In the genomic region with DNA sequence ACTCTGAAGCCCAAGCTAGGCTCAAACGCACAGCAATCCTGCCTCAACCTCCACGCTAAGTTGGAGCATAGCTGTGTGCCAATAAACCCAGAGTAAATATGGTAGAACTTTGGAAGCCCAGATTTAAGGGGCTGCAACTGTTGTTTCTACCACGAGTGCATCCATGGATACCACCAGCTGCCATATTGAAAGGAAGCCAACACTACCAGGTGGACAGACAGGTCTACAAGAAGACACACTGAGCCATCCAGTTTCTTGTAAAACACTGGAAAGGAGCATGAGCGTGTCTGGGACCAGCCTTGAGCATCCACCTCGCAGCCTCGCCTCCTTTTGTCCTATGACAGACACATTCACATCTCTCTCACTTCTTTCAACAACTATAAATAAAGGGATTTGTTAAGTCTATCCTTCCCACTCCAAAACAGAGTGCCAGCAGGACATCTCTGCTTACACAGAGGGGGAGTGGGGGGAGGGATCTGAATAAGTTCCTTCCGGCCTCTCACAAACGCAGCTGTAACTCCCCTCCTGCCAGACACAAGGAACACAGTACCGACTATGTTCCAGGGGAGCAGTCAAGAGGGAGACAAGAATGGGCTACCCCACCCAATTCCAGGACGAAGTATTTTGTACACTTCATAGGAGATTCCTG, we compare ENCODE assay signal across 15 mouse cellular contexts.
DNase-seq lines count a peak whose midpoint lies in the region; ATAC-seq lines count a peak whose summit lies in the region.
"Had no signal": no experiment of that assay in that cellular context is flagged by ENCODE, and none has a peak within 500 bp of the region (broad histone marks: within the 10 kb centered on the region; RNA-seq: fewer than 3 reads in every experiment).

No protein-coding gene starts in this region.

- peak; percentile 76 for DNase-seq in lung, postnatal 10 days
- no peak for DNase-seq in lung, postnatal 4 days
- peak; percentile 16 for DNase-seq in brain, adult 2 months (ENCODE audit: low read depth, low spot score)
- DNase-seq in right cerebral cortex, postnatal 36 days (ENCODE audit: low spot score in 2 of 2): no peak
- DNase-seq: adrenal gland, postnatal 36 days; cerebellum, adult 18-20 months; embryo, embryonic 11 days; heart, adult 18-20 months; heart, postnatal 4 days; layer of hippocampus, adult 9-11 months had no signal

- no peak overlapping the region for H3K9ac ChIP-seq in hindbrain, embryonic 13.5 days
- no peak overlapping the region for H3K9ac ChIP-seq in hindbrain, embryonic 12.5 days
- no peak overlapping the region for H3K9ac ChIP-seq in forebrain, embryonic 16.5 days (replicated peaks; ENCODE audit: low read depth, low read length)
- H3K9ac ChIP-seq: neural tube, embryonic 12.5 days had no signal

- no peaks in the 10 kb centered on the region for H3K9me3 ChIP-seq in hindbrain, embryonic 13.5 days
- no peaks in the 10 kb centered on the region for H3K9me3 ChIP-seq in hindbrain, embryonic 12.5 days (replicated peaks)
- H3K9me3 ChIP-seq in forebrain, embryonic 16.5 days (ENCODE audit: control insufficient read depth, low read length): no peaks in the 10 kb centered on the region
- H3K9me3 ChIP-seq: neural tube, embryonic 12.5 days had no signal

- H3K4me3 ChIP-seq in hindbrain, embryonic 13.5 days: no peak overlapping the region
- H3K4me3 ChIP-seq in hindbrain, embryonic 12.5 days: no peak overlapping the region
- no peak overlapping the region for H3K4me3 ChIP-seq in forebrain, embryonic 16.5 days (replicated peaks; ENCODE audit: low read length)
- H3K4me3 ChIP-seq: neural tube, embryonic 12.5 days had no signal

- no peaks in the 10 kb centered on the region for H3K36me3 ChIP-seq in hindbrain, embryonic 13.5 days
- no peaks in the 10 kb centered on the region for H3K36me3 ChIP-seq in hindbrain, embryonic 12.5 days
- no peaks in the 10 kb centered on the region for H3K36me3 ChIP-seq in forebrain, embryonic 16.5 days (ENCODE audit: control insufficient read depth, insufficient read depth)
- H3K36me3 ChIP-seq: neural tube, embryonic 12.5 days had no signal

- 0 out of 2 replicates have a peak, but pooled peaks have one; percentile 10 for ATAC-seq in hindbrain, embryonic 13.5 days (ENCODE audit: low FRiP score)
- no peak for ATAC-seq in hindbrain, embryonic 12.5 days (ENCODE audit: low FRiP score)
- peak; percentile 49; the same call in 1 of the 2 replicates for ATAC-seq in forebrain, embryonic 16.5 days

- H3K27ac ChIP-seq in hindbrain, embryonic 13.5 days: no peak overlapping the region
- H3K27ac ChIP-seq in hindbrain, embryonic 12.5 days: no peak overlapping the region
- no peak overlapping the region for H3K27ac ChIP-seq in forebrain, embryonic 16.5 days (ENCODE audit: low read length)
- H3K27ac ChIP-seq: neural tube, embryonic 12.5 days had no signal

- H3K4me2 ChIP-seq in hindbrain, embryonic 13.5 days: no peak overlapping the region
- H3K4me2 ChIP-seq in hindbrain, embryonic 12.5 days (replicated peaks): no peak overlapping the region
- no peak overlapping the region for H3K4me2 ChIP-seq in forebrain, embryonic 16.5 days (ENCODE audit: low read length)
- H3K4me2 ChIP-seq: neural tube, embryonic 12.5 days had no signal

- peaks cover 10% of the 10 kb centered on the region for H3K4me1 ChIP-seq in hindbrain, embryonic 13.5 days (replicated peaks)
- H3K4me1 ChIP-seq in hindbrain, embryonic 12.5 days: peaks cover 12% of the 10 kb centered on the region; the same call in 1 of the 2 replicates
- peaks cover 9% of the 10 kb centered on the region; the same call in 1 of the 2 replicates for H3K4me1 ChIP-seq in forebrain, embryonic 16.5 days (replicated peaks; ENCODE audit: control insufficient read depth, insufficient read depth, low read length)

- 51% methylated on average over 10 of the region's 10 CpGs for WGBS in hindbrain, embryonic 13.5 days
- 48% methylated on average over 10 of the region's 10 CpGs for WGBS in hindbrain, embryonic 12.5 days
- 35% methylated on average over 10 of the region's 10 CpGs for WGBS in forebrain, embryonic 16.5 days

- H3K27me3 ChIP-seq in hindbrain, embryonic 13.5 days: no peaks in the 10 kb centered on the region
- H3K27me3 ChIP-seq in hindbrain, embryonic 12.5 days: no peaks in the 10 kb centered on the region
- no peaks in the 10 kb centered on the region for H3K27me3 ChIP-seq in forebrain, embryonic 16.5 days (replicated peaks; ENCODE audit: control insufficient read depth, insufficient read depth, low read length)
- H3K27me3 ChIP-seq: CH12.LX; neural tube, embryonic 12.5 days had no signal

Comparison
In these comparisons a context has a peak if more than half of its experiments do, and no peak if none do; other contexts are left out.
1. DNase-seq: peak in lung, postnatal 10 days (single experiment) and brain, adult 2 months (single experiment); none in lung, postnatal 4 days (0 of 2) and right cerebral cortex, postnatal 36 days (0 of 2).